1 mouse cellular context compared by ENCODE assay signal in genomic region chr11:70646259-70646555, GRCm38 (mm10).
TF ChIP-seq lines count a peak whose summit lies in the region.

No protein-coding gene starts in this region.

TF ChIP-seq in MEL, 35 proteins besides CTCF, POLR2A, EP300 and RAD21 (continued from another document):
- TF ChIP-seq GATA1 (IDR thresholded peaks at IDR 0.05; ENCODE audit: low read depth, low read length): no peak
- TF ChIP-seq HCFC1 (IDR thresholded peaks at IDR 0.05; ENCODE audit: low read depth, low read length): no peak
- no peak for TF ChIP-seq MYB (IDR thresholded peaks at IDR 0.05; ENCODE audit: low read depth, low read length)
- TF ChIP-seq GABPA (IDR thresholded peaks at IDR 0.05; ENCODE audit: low read depth, low read length): no peak
- no peak for TF ChIP-seq POLR2AphosphoS2 (IDR thresholded peaks at IDR 0.05; ENCODE audit: low read length)
- no peak for TF ChIP-seq BHLHE40 (IDR thresholded peaks at IDR 0.05; ENCODE audit: borderline replicate concordance, low read depth, low read length)
- TF ChIP-seq ZKSCAN1 (IDR thresholded peaks at IDR 0.05; ENCODE audit: low read depth, low read length): no peak
- no peak for TF ChIP-seq ZNF384 (IDR thresholded peaks at IDR 0.05; ENCODE audit: low read depth, low read length)
- no peak for TF ChIP-seq ZMIZ1 (IDR thresholded peaks at IDR 0.05; ENCODE audit: low read depth, low read length)
